Mouse (Mus musculus): Measurements from ENCODE around the gene Car6. TPM values are rescaled to one million over a fixed set of nuclear protein-coding genes. Genes with fewer than 3 reads are reported as not detected.

The Car6 gene
- polyA plus RNA-seq, 1 experiment from 2014 or later, result 0.27 TPM

DNA sequence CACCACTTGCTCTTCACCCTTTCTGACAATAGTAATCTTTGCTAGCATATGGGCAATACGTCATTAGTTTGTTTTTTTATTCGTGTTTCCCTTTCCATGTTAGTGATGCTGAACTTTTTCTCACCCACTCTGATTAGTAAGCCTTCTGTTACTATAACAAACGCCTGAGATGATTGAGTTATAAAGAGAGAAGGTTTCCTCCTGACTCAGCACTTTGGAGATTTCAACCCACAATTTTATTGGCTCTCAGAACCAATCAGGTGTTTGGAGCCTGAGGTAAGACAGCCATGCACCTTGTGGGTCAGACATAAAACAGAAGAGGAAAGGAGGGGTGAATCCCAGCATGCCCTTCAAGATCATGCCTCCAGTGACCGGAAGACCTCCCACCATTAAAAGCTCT, 22.7 kb upstream of the Car6 start:
- DNase-seq (ENCODE audit: low spot score) (no peak), ATAC-seq (no peak)
- Histone ChIP-seq H3K27ac (ENCODE audit: low read length) (no peak overlapping the region), H3K9ac (replicated peaks; ENCODE audit: low read depth) (no peak overlapping the region), H3K9me3 (ENCODE audit: low read length) (no peaks in the 10 kb centered on the region), H3K4me1 (ENCODE audit: insufficient read depth, low read depth, low read length) (no peaks in the 10 kb centered on the region), H3K4me2 (replicated peaks; ENCODE audit: low read depth, low read length) (no peak overlapping the region), H3K4me3 (ENCODE audit: low read depth, low read length) (no peak overlapping the region), H3K36me3 (ENCODE audit: insufficient read depth, low read length) (no peaks in the 10 kb centered on the region), H3K27me3 (replicated peaks; ENCODE audit: insufficient read depth, low read length) (no peaks in the 10 kb centered on the region)
- 79% methylated on average over 4 of the region's 4 CpGs for WGBS
- TF ChIP-seq EP300 (IDR thresholded peaks at IDR 0.05), result no peak
- no peak for TF ChIP-seq CTCF (IDR thresholded peaks at IDR 0.05)

DNA sequence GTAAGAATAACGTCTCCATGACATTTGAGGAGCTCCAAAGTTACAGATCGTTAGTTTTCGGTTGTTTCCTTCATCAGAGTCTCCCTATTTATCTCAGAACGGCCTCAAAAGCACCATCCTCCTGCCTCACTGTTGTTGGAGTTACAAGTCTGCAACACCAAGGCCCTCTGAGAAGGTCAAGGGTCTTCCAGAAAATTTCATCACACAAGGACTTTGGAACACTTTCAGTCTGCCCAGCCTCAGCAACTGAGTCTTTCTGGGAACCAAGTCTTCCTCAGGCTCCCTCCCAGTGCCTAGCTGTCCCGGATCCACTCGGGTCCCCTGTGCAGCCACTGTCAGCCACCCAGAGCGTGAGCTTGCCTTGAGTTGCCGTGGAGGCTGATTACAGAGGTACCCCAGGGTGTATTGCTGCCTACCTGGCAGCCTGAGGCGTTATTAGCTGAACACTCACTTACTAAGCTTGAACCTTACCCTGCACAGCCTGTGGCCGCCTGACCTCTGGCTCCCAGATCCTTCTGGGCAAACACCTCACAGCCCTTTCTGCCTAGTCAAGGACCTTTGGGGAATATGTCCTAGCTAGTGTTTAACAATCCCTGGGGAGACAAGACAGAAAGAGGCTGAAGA, 20.0 kb upstream of the Car6 start:
- Histone ChIP-seq H3K9me3 (ENCODE audit: low read length) (no peaks in the 10 kb centered on the region), H3K36me3 (ENCODE audit: insufficient read depth, low read length) (no peaks in the 10 kb centered on the region), H3K4me1 (ENCODE audit: insufficient read depth, low read depth, low read length) (no peaks in the 10 kb centered on the region), H3K4me3 (ENCODE audit: low read depth, low read length) (no peak overlapping the region), H3K27me3 (replicated peaks; ENCODE audit: insufficient read depth, low read length) (no peaks in the 10 kb centered on the region), H3K4me2 (replicated peaks; ENCODE audit: low read depth, low read length) (peak overlapping the region; percentile 25; the same call in 1 of the 2 replicates), H3K27ac (ENCODE audit: low read length) (no peak overlapping the region), H3K9ac (replicated peaks; ENCODE audit: low read depth) (no peak overlapping the region)
- TF ChIP-seq CTCF (IDR thresholded peaks at IDR 0.05) (no peak), EP300 (IDR thresholded peaks at IDR 0.05) (no peak)
- 55% methylated on average over 10 of the region's 10 CpGs for WGBS
- ATAC-seq (no peak), DNase-seq (ENCODE audit: low spot score) (peak; percentile 17)

DNA sequence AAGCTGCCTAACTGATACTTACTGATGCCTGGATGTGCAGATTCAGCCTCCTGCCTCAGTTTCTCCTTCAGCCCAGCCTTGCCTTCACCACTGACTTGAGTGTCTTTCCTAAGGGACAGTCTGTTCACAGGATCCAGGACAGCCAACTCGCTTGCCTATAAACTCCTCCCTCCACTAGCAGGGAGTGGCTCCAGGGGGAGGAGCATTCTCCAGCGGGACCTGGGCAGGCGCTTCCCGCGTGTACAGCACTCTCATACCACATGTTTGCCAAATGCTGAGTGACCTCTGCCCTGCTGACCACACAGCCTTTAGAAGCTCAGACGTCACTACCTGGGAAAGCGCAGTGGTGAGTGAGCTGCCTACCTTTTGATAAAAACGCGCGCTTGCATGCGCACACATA, 19.5 kb upstream of the Car6 start:
- no peaks in the 10 kb centered on the region for H3K9me3 ChIP-seq (ENCODE audit: low read length)
- peak; percentile 78 for ATAC-seq

DNA sequence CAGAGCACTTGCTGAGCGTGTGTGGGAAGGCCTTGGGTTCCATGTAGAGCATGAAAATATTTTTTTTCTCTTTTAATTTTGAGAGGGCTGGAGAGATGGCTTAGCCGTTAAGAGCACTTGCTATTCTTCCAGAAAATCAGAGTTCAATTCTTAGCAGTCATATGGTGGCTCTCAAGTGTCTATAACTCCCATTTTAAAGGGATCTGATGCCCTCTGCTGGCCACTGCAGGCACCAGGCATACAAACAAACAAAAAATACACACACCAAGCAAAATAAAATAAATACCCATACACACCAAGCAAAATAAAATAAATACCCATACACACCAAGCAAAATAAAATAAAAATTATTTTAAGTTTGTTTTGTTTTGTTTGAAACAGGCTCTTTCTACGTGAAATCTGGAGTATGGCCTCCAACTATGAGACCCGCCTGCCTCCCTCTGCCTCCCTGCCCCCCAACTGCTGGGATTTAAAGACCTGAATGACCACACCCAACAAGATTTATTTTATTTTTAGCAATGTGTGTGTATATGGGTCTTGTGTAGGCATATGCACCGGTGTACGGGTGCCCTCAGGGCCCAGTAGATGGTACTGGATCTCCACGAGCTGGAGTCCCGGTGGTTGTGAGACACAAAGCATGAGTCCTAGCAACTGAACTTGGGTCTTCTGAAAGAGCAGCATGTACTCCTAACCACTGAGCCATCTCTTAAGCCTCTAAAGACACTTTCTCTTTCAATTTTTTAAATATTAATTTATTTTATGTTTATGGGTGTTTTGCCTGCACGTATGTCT, 18.6 kb upstream of the Car6 start:
- no peak overlapping the region for H3K9ac ChIP-seq (replicated peaks; ENCODE audit: low read depth)
- TF ChIP-seq EP300 (IDR thresholded peaks at IDR 0.05), result no peak
- TF ChIP-seq CTCF (IDR thresholded peaks at IDR 0.05), result peak; percentile 78
- WGBS, result 73% methylated on average over 9 of the region's 9 CpGs
- H3K4me2 ChIP-seq (replicated peaks; ENCODE audit: low read depth, low read length), result no peak overlapping the region
- H3K4me1 ChIP-seq (ENCODE audit: insufficient read depth, low read depth, low read length), result no peaks in the 10 kb centered on the region
- DNase-seq (ENCODE audit: low spot score) (peak; percentile 82), ATAC-seq (no peak)
- H3K36me3 ChIP-seq (ENCODE audit: insufficient read depth, low read length), result no peaks in the 10 kb centered on the region
- no peak overlapping the region for H3K27ac ChIP-seq (ENCODE audit: low read length)
- no peak overlapping the region for H3K4me3 ChIP-seq (ENCODE audit: low read depth, low read length)
- no peaks in the 10 kb centered on the region for H3K9me3 ChIP-seq (ENCODE audit: low read length)
- no peaks in the 10 kb centered on the region for H3K27me3 ChIP-seq (replicated peaks; ENCODE audit: insufficient read depth, low read length)

More for the DNA sequence above, 19.5 kb upstream of the Car6 start:
- no peaks in the 10 kb centered on the region for H3K27me3 ChIP-seq (replicated peaks; ENCODE audit: insufficient read depth, low read length)
- TF ChIP-seq EP300 (IDR thresholded peaks at IDR 0.05), result no peak
- H3K27ac ChIP-seq (ENCODE audit: low read length), result no peak overlapping the region
- H3K4me1 ChIP-seq (ENCODE audit: insufficient read depth, low read depth, low read length), result no peaks in the 10 kb centered on the region
- DNase-seq (ENCODE audit: low spot score), result peak; percentile 72
- H3K36me3 ChIP-seq (ENCODE audit: insufficient read depth, low read length), result no peaks in the 10 kb centered on the region
- peak overlapping the region; percentile 25; the same call in 1 of the 2 replicates for H3K4me2 ChIP-seq (replicated peaks; ENCODE audit: low read depth, low read length)
- 22% methylated on average over 11 of the region's 11 CpGs for WGBS
- no peak overlapping the region for H3K9ac ChIP-seq (replicated peaks; ENCODE audit: low read depth)
- no peak overlapping the region for H3K4me3 ChIP-seq (ENCODE audit: low read depth, low read length)

DNA sequence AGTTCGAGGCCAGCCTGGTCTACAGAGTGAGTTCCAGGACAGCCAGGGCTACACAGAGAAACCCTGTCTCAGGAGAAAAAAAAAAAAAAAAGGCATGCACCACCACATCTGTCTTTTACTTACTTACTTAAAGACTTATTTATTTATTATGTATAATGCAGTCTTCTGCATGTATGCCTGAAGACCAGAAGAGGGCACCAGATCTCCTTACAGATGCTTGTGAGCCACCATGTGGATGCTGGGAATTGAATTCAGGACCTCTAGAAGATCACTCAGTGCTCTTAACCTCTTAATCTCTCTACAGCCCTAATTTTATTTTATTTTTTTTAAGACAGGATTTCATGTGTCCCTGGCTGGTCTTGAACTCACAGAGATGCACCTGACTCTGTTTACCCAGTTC, 16.8 kb upstream of the Car6 start:
- ATAC-seq (no peak), DNase-seq (ENCODE audit: low spot score) (no peak)
- no peak overlapping the region for H3K4me2 ChIP-seq (replicated peaks; ENCODE audit: low read depth, low read length)
- peaks cover 1% of the 10 kb centered on the region; the same call in 1 of the 2 replicates for H3K4me1 ChIP-seq (ENCODE audit: insufficient read depth, low read depth, low read length)
- H3K9ac ChIP-seq (replicated peaks; ENCODE audit: low read depth), result no peak overlapping the region
- H3K9me3 ChIP-seq (ENCODE audit: low read length), result no peaks in the 10 kb centered on the region
- no peak overlapping the region for H3K4me3 ChIP-seq (ENCODE audit: low read depth, low read length)
- whole genome bisulfite sequencing, result 83% methylated on average over 1 of the region's 1 CpGs
- H3K36me3 ChIP-seq (ENCODE audit: insufficient read depth, low read length), result no peaks in the 10 kb centered on the region
- no peaks in the 10 kb centered on the region for H3K27me3 ChIP-seq (replicated peaks; ENCODE audit: insufficient read depth, low read length)
- no peak overlapping the region for H3K27ac ChIP-seq (ENCODE audit: low read length)
- TF ChIP-seq EP300 (IDR thresholded peaks at IDR 0.05), result no peak
- peak; percentile 38 for TF ChIP-seq CTCF (IDR thresholded peaks at IDR 0.05)

DNA sequence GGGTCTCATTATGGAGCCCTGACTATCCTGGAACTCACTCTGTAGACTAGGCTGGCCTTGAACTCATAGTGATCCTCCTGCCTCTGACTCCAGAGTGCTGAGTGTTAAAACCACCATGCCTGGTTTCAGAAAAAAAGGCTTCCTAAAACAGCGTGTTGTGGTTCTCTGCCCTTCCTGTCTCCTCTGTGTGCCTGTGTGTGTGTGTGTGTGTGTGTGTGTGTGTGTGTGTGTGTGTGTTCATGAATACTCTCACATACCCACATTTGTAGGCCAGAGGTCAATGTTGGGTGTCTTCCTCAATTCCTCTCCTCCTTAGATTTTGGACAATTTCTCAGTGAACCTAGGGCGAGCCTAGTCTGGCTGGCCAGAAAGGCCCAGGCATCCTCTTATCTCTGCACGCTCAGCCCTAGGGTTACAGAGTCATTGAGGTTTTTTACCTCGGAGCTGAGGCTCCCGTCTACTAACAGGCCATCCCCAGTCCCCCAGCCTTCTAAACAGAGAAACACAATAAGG, 16.0 kb upstream of the Car6 start:
- Histone ChIP-seq H3K27me3 (replicated peaks; ENCODE audit: insufficient read depth, low read length) (no peaks in the 10 kb centered on the region), H3K9ac (replicated peaks; ENCODE audit: low read depth) (no peak overlapping the region), H3K4me3 (ENCODE audit: low read depth, low read length) (no peak overlapping the region), H3K4me1 (ENCODE audit: insufficient read depth, low read depth, low read length) (peaks cover 5% of the 10 kb centered on the region; the same call in 1 of the 2 replicates), H3K27ac (ENCODE audit: low read length) (no peak overlapping the region), H3K9me3 (ENCODE audit: low read length) (no peaks in the 10 kb centered on the region), H3K4me2 (replicated peaks; ENCODE audit: low read depth, low read length) (no peak overlapping the region), H3K36me3 (ENCODE audit: insufficient read depth, low read length) (no peaks in the 10 kb centered on the region)
- ATAC-seq (no peak), DNase-seq (ENCODE audit: low spot score) (no peak)
- 72% methylated on average over 5 of the region's 5 CpGs for WGBS
- TF ChIP-seq EP300 (IDR thresholded peaks at IDR 0.05) (no peak), CTCF (IDR thresholded peaks at IDR 0.05) (no peak)
